Mouse (Mus musculus): ENCODE measurements at regions not wholly inside any gene's neighbourhood (a gene's known extent, or its start where the extent isn't known, plus 50 kb on each side); places are given as distances from the start of the nearest gene placed in this dataset.

GRCm38 (mm10) chr6:52410711-52411110 is 97.4 kb downstream of the Evx1 start:
- TF ChIP-seq CTCF (IDR thresholded peaks at IDR 0.05; ENCODE audit: borderline replicate concordance, extremely low read depth, insufficient read depth, insufficient read length) (no peak), POLR2A (IDR thresholded peaks at IDR 0.05; ENCODE audit: borderline replicate concordance, extremely low read depth, insufficient read depth, insufficient read length, poor library complexity, severe bottlenecking) (no peak)
